Mouse (Mus musculus) T-cell, adult 2 months (primary cell): ENCODE measurements around the gene Adamts14.

Experiments
- DNase-seq: peaks from one replicate; pipeline ENCODE4 v3.0.0; 2022; ENCODE audit warnings: low spot score

Gene Adamts14

DNA sequence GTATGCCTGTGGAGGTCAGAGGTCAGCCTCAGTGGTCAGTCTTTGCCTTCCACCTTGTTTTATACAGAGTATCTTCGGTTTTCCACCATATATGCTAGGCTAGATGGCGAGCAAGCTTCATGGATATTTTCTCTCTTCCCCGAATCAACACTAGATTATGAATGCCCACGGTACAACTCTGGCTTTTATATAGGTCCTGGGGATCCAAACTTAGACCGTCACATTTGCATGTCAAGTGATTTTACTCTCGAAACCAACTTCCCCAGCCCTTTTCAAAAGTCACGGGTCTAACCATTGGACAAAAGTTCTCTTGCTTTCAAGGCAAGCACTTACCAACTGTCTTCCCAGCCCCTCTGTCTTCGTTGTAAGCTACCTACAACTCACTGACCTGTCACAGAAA lies 94.6 kb downstream of the Adamts14 start:
- DNase-seq = no peak

DNA sequence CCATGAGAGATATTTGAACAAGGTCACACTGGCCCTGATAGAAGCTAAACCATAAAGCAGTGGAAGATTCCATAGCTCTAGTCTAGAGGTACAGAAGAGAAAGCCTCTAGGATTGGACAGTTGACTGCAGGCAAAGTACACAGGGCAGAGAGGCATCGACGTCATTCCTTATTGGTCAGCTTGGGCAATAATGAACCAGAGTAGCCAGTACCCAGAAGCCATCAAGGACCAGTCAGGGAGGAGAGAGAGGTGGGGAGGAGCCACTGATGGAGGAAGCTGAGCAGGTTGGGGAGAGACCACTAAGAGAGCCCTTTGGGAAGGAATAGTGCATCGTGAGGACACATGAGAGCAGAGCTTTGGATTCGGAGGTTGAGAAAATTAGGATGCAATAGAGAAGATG lies 95.5 kb downstream of the Adamts14 start:
- no peak for DNase-seq

DNA sequence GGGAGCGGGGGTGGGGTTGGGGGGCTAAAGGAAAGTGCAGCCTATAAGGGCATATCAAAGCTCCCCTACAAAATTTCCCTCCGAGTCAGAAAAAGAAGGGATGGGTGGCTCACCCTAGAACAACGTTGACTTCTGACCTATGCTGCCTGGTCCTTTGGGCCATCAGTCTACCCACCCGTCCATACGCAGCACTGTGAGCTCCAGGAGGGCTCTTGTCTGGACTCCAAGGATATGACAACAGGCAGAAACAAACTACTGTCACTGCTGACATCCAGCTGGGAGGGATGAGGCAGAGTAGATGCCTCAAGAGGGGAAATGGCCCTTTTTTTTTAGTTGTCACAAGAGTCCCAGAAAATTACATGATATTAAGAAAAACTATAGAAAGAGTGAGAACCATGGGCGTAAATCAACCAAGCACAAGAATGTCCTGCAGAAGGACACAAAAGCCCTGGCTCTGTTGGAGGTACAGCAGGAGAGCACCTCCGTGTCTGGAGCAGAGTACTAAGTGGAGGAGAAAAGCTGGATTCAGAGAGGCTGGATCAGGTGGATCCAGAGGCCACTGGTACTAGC lies 96.9 kb downstream of the Adamts14 start:
- no peak for DNase-seq

DNA sequence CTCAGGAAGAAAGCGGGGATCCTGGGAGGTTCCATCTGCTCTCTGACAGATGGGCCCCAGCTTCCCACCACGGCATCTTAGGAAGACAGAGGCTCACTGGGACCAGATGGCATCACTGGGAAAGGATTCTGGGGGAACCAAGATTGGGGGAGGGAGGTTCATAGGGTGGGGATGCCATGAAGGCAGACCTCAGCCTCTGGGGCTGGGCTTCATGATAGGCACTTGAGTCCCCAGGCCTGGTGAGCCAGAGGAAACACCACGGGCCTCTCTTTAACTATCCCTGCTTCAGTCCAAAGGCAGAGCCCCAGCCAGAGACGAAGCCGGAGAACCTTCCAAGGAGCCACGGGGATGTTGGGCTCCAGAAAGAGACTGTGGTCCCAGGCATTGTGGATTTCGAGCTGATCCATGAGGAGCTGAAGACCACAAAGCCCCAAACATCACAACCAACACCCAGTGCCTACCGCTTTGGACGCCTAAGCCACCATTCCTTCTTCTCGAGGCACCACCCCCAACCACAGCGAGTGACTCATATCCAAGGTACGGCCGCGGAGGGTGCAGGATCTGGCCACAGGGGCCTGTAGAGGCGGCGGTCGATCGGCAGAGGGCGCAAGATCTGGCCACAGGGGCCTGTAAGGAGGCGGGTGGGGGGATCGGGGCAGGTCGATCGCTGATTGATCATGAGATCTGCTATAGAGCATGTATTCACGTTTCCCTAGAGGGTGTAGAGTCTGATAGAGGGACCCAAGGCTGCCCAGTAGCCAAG lies 97.6 kb downstream of the Adamts14 start:
- DNase-seq = peak; percentile 5

DNA sequence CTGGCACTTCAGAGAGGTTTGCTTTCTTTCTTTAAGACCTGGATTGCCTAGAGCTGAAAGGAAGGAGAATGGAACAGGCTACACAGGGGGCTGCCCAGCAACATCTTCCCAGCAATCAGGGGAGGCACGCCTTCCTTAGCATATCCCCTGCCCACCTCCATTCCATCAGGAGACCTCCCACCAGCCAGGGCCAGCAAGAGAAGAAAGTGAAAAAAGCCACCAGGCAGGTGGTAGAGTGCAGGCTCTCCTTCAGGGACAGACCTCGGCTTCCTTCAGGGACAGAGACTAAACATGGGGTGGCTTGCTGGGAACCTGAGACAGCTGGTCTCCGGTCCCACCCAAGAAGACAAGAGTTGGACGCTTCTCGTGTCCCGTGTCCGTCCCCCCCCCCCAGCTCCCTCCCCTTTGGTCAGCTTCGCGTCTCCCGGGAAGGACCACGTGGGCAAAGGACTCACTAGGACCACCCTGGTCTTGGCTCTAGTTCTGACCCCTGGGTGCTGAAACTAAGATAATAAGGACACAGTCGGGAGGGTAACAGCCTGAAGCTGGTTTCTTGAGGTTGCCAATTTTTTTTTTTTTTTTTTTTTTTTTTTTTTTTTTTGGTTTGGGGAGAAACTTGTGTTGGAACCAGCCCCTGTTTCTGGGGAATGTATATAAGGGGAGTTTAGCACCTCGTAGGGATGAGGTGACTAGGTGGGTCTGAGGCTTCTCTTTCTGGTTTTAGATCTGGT lies 98.4 kb downstream of the Adamts14 start:
- no peak for DNase-seq

DNA sequence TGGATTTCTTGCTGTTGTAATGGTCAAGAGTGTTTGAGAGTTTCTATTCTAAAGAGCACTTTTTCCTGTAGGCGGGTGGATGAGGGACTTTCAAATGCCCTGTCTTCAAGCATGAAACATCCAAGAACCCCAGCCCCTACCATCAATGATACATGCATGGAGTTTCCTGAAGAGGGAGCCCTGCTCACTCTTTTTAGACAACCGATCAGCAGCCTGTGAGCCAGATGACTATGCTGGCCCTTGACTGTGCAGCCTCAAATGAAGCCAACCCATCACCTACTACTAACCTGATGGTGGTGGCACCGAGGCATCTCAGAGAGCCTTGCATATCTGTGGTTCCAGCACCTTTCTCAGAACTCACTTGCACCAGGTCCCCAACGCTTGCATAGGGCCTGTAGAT lies 100.7 kb downstream of the Adamts14 start:
- no peak for DNase-seq

DNA sequence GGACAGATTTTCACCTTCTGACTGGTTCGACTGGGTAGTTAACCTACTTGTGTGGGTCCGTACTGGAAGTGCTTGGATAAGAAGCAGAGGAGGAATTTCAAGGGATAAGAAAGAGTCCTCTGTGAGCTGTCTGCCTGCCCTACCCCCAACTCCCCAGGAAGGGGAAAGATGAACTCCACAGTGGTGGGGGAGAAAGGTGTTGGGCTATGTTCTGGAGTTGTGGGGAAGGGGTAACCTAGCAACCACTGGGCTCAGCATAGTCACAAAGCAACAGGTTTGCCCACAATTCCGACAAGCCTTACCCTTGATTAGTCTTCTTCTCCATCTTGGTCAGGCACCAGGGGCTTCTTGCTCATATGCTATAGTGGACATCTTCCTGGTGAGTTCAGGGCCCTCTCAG lies 101.6 kb downstream of the Adamts14 start, which contains the start of gene Tbata:
TSS of gene Tbata (plus strand) at position 301 of the 400 bp plus-strand sequence.
- no peak for DNase-seq

DNA sequence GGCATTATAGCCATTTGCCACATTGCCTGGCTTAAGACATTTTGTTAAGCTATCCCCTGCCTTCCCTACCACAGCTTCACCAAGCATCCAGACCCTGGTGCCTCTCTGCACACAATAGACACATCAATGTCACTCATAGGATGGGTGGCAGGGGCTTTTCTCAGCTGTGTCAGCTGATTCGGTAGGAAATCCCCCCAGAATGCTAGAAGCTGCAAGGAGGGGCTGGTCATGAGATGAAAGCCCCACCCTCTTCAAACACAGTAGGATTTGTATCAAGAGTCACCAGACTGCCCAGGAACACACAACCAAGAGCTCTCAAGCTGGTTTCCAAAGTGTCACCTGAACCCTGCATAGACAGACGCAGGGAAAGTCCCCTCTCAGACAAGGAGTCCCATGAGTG lies 104.8 kb downstream of the Adamts14 start:
- DNase-seq = no peak

DNA sequence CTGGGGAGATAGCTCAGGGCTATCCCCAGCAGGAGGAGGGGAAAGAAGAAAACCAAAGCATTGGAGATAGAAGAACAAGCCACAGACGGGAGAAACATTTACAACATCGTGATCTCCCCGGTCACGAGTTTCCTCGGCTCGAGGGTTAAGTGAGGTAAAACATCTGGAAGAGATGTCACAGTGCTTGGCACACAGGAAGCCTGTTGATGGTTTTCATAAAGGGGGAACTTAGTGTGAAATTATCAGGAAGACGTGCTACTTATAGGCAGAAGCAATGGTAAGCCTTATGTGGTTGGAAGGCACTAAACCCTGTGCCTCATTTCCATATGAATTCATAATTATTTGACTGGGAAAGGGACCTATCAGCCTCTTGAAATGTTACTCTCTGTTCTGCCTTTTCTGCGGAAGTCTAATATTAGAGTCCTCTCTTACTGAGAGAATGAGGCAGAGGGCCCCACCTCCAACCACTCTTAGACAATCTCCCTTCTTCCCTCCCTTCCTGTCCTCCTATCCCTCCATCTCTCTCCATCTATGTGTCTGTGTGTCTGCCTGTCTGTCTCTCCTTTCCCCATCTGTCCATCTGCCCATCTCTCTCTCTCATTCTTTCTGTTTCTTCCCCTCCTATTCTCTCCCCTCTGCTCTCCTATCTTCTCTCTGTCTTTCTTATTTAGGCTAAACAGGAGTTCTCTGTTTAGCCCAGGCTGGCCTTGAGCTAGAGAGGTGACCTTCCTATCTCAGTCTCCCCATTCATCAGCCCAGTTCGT lies 105.7 kb downstream of the Adamts14 start:
- no peak for DNase-seq

DNA sequence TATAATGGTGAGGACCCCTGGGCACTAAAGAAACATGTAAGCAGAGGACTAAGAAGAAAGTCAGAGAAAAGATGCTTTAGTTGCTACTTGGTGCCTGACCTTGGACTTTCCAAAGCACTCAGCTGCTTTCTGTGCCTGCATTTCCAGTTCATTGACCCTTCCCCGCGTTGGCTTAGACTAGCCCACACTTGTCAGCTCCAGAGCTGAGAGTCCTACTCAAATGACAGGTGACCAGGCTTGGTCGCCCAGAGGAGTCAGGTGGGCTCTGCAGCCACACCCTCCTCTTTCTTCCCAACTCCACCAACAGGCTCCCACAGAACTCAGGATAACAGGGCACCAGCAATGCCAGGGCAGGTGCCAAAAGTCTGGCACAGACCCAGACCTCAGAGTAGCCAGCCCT lies 110.9 kb downstream of the Adamts14 start:
- DNase-seq = no peak

DNA sequence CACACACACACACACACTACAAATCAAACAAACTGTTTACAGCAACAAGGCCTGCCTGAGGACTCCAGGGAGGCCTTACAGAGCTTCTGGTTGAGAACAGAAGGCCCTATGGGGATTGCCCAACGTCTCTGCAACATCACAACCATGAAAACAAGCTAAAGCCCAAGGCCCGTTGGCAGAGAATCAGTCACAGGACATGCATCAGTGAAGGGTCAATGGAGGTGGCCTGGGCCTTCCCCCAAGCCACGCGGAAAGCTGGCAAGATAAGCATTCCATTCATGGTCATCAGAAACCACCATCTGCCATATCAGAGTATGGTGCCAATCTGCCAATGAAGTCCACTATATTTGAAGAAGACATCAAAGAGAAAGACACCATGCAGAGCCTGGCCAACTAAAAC lies 112.6 kb downstream of the Adamts14 start:
- DNase-seq = no peak

DNA sequence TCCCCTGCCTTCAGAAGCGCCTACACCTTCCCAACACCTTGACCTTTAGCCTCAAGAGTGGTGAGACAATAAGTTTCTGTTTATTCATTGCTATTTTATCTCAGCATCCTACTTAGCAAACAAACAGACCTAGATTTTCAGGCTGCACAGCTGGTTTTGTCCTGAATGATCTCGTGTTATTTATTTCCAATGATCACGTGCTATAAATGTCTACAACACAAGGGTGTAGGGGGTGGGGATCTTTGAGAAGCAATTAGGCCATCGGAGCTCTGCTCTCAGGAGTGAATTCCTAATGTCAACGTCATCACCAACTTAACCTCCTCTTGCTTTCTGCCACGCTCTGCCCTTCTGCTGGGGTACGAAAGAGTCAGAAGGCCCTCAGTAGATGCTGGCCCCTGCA lies 113.1 kb downstream of the Adamts14 start:
- DNase-seq = no peak

DNA sequence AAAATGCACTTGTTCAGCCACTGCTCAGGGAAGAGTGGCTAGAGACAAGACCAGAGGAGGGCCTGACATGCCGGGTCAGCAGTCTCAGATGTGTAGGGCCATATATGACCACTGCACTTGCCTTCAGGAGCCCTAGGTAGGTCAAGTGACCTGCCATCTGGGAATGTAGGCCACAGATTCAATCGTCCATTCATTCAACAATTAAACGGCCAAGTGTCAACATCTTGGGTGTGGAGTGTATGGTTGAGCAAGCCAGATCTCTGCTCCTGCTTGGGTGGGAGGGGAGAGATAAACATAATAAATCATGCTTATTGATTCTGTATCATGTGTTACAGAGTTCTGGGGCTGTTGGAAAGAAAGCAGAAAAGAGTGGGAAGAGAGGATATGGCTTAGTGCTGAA lies 114.6 kb downstream of the Adamts14 start:
- no peak for DNase-seq

DNA sequence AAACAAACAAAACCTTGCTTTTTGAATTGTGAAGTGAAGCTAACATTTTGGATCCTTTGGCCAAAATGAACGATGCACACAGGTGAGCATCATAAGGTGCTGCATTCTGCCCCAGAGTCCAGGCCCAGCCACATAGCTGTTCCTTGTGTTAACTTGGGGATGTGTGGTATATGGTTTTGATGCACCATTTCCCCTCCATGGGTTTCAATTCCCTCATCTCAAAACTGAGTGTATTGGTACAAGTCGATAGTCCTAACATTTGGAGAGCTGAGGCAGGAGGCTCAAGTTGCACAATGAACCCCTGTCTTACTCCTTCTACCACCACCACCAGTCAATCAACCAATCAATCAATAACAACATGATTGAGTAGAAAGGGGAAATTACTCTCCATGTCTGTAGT lies 116.8 kb downstream of the Adamts14 start:
- no peak for DNase-seq

DNA sequence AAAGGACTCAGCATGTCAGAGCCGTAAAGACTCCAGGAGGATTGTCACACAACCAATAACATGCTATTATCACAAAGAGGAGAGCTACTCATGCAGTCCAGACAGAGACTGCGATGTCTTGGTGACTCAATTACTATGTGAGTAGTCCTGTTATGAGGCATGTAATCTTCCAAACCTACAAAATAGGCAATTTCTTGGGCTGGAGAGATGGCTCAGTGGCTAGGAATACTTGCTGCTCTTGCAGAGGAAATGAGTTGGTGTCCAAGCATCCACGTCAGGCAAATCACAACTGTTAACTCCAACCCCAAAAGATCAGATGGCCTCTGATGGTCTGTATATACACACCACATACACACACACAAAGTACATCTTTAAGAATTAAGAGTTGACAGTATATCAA lies 117.6 kb downstream of the Adamts14 start:
- no peak for DNase-seq

DNA sequence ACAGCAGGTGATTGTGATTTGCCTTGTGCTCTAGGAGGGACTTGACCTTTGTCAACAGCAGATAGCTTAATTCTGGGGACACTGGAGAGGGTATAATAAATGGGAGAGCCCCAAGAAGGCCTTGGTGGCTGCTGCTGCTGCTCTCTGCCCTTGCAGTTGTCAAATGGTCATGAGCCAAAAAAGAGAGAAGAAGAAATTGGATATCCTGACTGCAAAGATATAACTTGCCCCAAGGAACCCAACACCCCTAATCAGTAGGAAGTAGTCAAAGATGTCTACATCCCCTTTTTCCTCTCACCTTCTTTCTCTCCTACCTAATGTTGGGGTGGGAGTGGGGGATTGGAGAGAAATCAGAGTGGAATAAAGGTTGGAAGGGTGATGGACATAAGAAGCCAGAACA lies 121.1 kb downstream of the Adamts14 start:
- DNase-seq = no peak

DNA sequence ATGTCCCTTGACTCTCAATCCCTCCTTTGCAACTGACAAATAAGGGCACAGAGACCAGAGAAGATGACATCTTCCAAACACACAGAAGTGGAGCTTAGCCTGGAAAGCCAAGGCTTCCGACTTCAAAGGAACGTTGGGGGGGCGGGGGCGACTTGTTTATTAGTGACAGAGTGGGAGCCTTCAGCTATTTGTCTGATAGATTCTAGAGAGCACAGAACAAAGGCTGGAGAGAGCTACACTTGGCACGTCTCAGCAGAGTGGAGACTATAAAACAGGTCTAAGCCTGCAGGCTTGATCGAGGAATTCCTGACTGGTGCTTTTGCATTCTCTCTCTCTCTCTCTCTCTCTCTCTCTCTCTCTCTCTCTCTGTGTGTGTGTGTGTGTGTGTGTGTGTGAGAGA lies 122.6 kb downstream of the Adamts14 start:
- no peak for DNase-seq

DNA sequence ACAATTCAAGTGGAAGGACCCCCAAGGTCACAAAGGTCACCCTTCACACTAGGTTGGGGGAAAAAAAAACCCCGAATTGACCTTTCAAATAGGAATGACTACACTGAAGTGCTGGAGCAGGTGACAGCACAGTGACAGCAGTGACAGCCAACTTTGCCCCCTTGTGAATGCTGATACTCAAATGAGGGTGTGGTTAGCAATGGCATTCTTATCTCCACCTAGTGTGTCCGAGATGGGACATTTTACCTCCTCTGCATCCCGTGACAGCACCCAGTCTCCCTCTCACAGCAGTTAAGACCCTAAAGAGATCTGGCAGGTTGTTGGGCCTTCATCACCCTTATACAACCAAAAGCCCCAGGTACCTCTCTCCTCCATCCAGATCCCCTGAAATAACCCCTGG lies 123.8 kb downstream of the Adamts14 start:
- no peak for DNase-seq

DNA sequence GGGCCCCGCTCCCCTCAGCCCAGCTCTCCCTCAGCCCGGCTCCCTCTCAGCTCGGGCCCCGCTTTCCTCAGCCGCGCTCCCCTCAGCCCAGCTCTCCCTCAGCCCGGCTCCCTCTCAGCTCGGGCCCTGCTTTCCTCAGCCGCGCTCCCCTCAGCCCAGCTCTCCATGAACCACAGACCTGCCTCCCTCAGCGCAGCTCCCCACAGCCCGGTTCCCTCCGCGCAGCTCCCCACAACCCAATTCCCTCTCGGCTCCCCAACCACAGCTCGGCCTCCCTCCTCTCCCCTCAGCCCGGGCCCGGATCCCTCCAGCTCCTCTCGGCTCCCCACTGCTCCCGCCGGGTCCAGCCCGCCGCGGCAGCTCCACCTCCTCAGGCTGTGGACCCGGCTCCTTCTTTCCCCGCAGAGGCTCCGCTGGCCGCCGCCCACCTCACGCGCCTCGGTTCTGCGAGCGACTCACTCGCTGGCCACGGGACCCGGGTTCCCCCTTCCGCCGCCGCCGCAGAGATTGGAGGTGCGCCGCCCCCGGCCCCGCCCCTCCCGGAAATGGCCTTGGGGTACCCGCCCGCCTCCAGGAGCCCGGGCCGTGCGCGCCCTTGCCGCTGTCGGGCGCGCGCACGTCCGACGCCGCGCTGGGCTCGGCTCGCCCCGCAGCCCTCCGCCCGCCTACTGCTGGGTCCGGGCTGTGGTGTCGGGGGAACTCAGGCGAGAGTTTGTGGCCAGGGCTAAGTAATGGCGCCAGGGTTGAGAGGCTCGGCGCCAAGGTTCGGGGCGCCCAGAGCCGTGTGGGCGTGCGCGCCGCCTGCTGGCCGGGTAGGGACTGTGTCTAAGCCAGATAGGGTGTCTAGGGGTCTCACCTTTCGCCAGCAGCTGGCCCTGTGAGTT lies 125.8 kb downstream of the Adamts14 start, which contains the start of gene Sgpl1:
TSS of gene Sgpl1 (minus strand) at position 547 of the 884 bp plus-strand sequence.
- peak; percentile 87 for DNase-seq
